Mouse (Mus musculus) heart, postnatal 36 days (tissue): ENCODE results near the gene Igtp. TPM values are rescaled to one million over a fixed set of nuclear protein-coding genes. Genes with fewer than 3 reads are reported as not detected.

Source experiments
- DNase-seq, 2 experiments: peaks; one replicate each; pipeline ENCODE4 v3.0.0; 2021 to 2022
- intact Hi-C: fragments of 180-260 bp; cut with DNase I; formaldehyde crosslinking; loops from one replicate; pipeline ENCODE4 v1.15.1; 2025
- total RNA-seq, 2 experiments: library from RNA; stranded (reverse); gene quantifications; 2 replicates each; pipeline ENCODE4 v1.2.3; 2021

Igtp gene
- total RNA-seq, 2 experiments from 2014 or later, result 8.7 to 9.2 TPM

DNA sequence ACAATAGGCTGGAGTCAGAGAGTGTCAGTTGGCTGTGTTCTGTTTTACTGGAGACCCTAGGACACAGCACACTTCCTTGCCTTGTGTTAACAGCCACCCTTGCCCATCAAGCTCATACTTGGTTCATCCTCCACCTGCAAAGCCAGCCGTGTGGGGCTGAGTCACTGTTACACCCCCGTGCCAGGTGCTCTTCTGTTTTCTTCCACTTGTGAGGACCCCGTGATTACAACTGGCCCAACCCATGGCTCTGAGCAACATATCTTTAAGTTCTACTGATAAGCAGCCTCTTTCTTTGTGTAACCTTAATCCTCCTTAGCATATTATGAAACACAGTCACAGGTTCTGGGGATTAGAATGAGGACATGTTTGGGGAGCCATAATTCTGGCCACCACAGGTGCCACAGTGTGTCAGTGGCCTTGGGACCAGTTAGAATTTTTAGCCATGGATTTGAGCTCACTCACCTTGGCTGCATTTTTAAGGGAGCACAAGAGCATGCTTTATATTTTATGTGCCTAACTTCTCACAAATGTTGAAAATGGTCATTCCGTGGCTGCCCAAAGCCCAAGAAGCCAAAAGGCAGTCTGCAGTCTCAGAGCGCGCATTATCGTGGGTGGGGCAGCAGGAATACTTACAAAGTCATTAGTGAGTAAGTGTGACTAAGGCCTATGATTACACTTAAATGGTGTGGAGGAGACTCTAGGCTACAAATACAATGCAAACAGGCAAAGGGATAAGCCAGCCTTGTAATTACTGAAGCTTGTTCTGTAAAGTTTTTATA is 50.0 kb downstream of the Igtp start:
- intact Hi-C loops, result no loop called here

DNA sequence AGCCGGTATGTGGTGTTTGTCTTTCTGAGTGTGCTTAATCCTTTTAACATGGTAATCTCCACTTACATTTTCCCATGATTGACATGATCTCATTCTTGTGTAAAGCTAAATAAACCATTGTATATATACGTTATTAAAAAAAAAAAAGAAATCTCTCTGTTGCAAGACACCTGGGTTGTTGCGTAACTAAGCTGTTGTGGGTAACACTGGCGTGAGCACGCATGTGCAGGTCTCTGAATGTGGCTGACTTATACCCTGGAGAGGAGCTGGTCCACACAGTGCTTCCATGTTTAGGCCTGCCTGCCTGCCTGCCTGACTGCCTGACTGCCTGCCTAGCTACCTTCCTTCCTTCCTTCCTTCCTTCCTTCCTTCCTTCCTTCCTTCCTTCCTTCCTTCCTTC is 51.2 kb downstream of the Igtp start:
- no peak for DNase-seq
- intact Hi-C loops, result no loop called here

More for the DNA sequence above, 50.0 kb downstream of the Igtp start:
- no peak for DNase-seq

DNA sequence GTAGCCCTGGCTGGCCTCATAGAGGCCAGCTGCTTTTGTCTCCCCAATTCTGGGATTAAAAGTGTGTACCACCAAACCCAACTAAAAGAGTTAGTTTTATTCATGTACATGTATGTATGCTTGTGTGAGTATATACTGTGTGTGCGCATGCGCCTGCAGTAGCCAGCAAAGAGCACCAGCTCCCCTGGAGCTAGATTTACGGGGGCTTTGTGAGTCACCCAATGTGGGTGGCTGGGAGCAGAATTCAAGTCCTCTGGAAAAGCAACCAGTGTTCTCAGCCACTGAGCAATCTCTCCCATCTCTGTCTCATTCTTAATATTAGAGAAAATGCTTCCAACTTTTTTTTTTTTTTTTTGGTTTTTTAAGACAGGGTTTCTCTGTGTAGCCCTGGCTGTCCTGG is 55.1 kb downstream of the Igtp start:
- DNase-seq, result no peak
- intact Hi-C loops, result no loop called here

Other genes starting within 250 kb of the Igtp start
- 10 to 100 TPM; 52.4 to 55.3 TPM for gene Larp1, start 190.5 kb upstream of the Igtp start, total RNA-seq
- not detected for gene Gm12248, start 106.4 kb upstream of the Igtp start, total RNA-seq
- gene Cnot8, start 95.4 kb upstream of the Igtp start, total RNA-seq, result 10 to 100 TPM; 36.5 to 37.4 TPM
- gene Gemin5, start 31.0 kb upstream of the Igtp start, total RNA-seq, result 1 to 10 TPM; 8.3 to 9.9 TPM
- gene Mrpl22, start 27.9 kb upstream of the Igtp start, total RNA-seq, result 10 to 100 TPM; 50.3 to 53.8 TPM
- 10 to 100 TPM; 10.9 to 13.7 TPM for gene Irgm2, start 62 bp downstream of the Igtp start, total RNA-seq
- gene 4930438A08Rik, start 75.2 kb downstream of the Igtp start, total RNA-seq, result not detected
- 1 to 10 TPM; 3.1 to 4.0 TPM for gene Zfp692, start 107.5 kb downstream of the Igtp start, total RNA-seq
- 10 to 100 TPM; 36.4 to 40.8 TPM for gene Zfp672, start 130.8 kb downstream of the Igtp start, total RNA-seq
- 10 to 100 TPM; 34.5 to 35.5 TPM for gene Sh3bp5l, start 131.2 kb downstream of the Igtp start, total RNA-seq
- gene Lypd8, start 179.5 kb downstream of the Igtp start, total RNA-seq, result not detected
- gene 1810065E05Rik, start 221.6 kb downstream of the Igtp start, total RNA-seq, result not detected
- gene Gm12253, start 233.0 kb downstream of the Igtp start, total RNA-seq, result not detected